Mouse (Mus musculus) heart, postnatal 0 days (tissue): ENCODE results near the gene Eif4a1. TPM values are rescaled to one million over a fixed set of nuclear protein-coding genes. Genes with fewer than 3 reads are reported as not detected.

ENCODE experiments used
- ATAC-seq: fragments of 200-750 bp; cut with Nextera tagmentation; 2 replicates; pipeline ENCODE4 v1.8.0; 2017; ENCODE audit warnings: low read depth, moderate number of reproducible peaks, moderate library complexity; ENCODE audit not compliant: insufficient read depth
- DNase-seq: peaks from one replicate; pipeline ENCODE4 v3.0.0-alpha.2; 2016; ENCODE audit warnings: low spot score
- H3K27ac ChIP-seq: fragments of 300-500 bp; sonication (generic); 2 replicates; pipeline ENCODE4 v1.5.1; 2014; ENCODE audit warnings: low read depth, mild to moderate bottlenecking
- H3K27me3 ChIP-seq: fragments of 300-500 bp; sonication (generic); 2 replicates; pipeline ENCODE4 v1.6.1; 2014; ENCODE audit warnings: low read length, mixed read lengths; ENCODE audit not compliant: control insufficient read depth, insufficient read depth
- H3K36me3 ChIP-seq: fragments of 300-500 bp; sonication (generic); replicated peaks from 2 replicates; pipeline ENCODE4 v1.6.1; 2014; ENCODE audit warnings: low read length, mixed read lengths; ENCODE audit not compliant: control insufficient read depth, insufficient read depth
- H3K4me1 ChIP-seq: fragments of 300-500 bp; sonication (generic); 2 replicates; pipeline ENCODE4 v1.6.1; 2014; ENCODE audit warnings: antibody characterized with exemption; ENCODE audit not compliant: control insufficient read depth, insufficient read depth
- H3K4me2 ChIP-seq: fragments of 300-500 bp; sonication (generic); 2 replicates; pipeline ENCODE4 v1.6.1; 2014; ENCODE audit warnings: low read depth, mild to moderate bottlenecking, low read length, moderate library complexity
- H3K4me3 ChIP-seq: fragments of 300-500 bp; sonication (generic); 2 replicates; pipeline ENCODE4 v1.5.1; 2014; ENCODE audit warnings: low read depth, low read length
- H3K9ac ChIP-seq: fragments of 300-500 bp; sonication (generic); replicated peaks from 2 replicates; pipeline ENCODE4 v1.6.1; 2014; ENCODE audit warnings: low read depth, low read length, mixed read lengths
- H3K9me3 ChIP-seq: fragments of 300-500 bp; sonication (generic); replicated peaks from 2 replicates; pipeline ENCODE4 v1.6.1; 2016; ENCODE audit warnings: low read length; ENCODE audit not compliant: control insufficient read depth
- CTCF ChIP-seq: IDR thresholded peaks from 2 replicates; pipeline ENCODE4 v1.5.1; 2016; ENCODE audit warnings: antibody characterized with exemption, control low read depth, low read depth
- EP300 ChIP-seq: IDR thresholded peaks from 2 replicates; pipeline ENCODE4 v1.6.1; 2016; ENCODE audit warnings: antibody characterized with exemption, low read depth
- WGBS: fragments of 180-500 bp; shearing (Covaris S2); extraction: QIAGEN DNeasy Blood & Tissue Kit; methylation state at CpG from one replicate; pipeline ENCODE4 v1.1.7; 2014; 5-methylcytosine and 5-hydroxymethylcytosine counted together
- polyA plus RNA-seq: library from polyadenylated mRNA; unstranded; fragments of >200 nt; fragmentation: Nextera tagmentation; extraction: Ambion mirVana; gene quantifications from 2 replicates; pipeline ENCODE4 v1.2.1, GENCODE M21; 2015
- total RNA-seq: library from RNA; depleted of rRNA; stranded (reverse); fragments of >200 nt; gene quantifications from 2 replicates; pipeline ENCODE4 v1.2.3, GENCODE M21; 2014; ENCODE audit warnings: low replicate concordance

The Eif4a1 gene
- total and polyA plus RNA-seq, 2 experiments from 2014 or later: 289 to 573 TPM

GRCm38 (mm10) chr11:69697396-69697795 is 25.2 kb upstream of the Eif4a1 start:
- no peak for TF ChIP-seq EP300
- TF ChIP-seq CTCF: no peak
- Histone ChIP-seq H3K4me3 (no peak overlapping the region), H3K27me3 (no peaks in the 10 kb centered on the region), H3K9ac (no peak overlapping the region), H3K4me2 (no peak overlapping the region), H3K36me3 (no peaks in the 10 kb centered on the region), H3K9me3 (no peaks in the 10 kb centered on the region), H3K27ac (no peak overlapping the region), H3K4me1 (peaks cover 9% of the 10 kb centered on the region; the same call in 1 of the 2 replicates)
- DNase-seq (no peak), ATAC-seq (no peak)
- WGBS: 76% methylated on average over 3 of the region's 3 CpGs

- TF ChIP-seq CTCF (no peak), EP300 (no peak)
- H3K27ac ChIP-seq: peak within 1 kb of the TSS; percentile 72
- no peaks in the 10 kb centered on the region for H3K9me3 ChIP-seq
- peaks cover 9% of the 10 kb centered on the region; the same call in 1 of the 2 replicates for H3K4me1 ChIP-seq
- peak; percentile 63 for DNase-seq
- WGBS: 4% methylated on average over 40 of the region's 41 CpGs
- peak within 1 kb of the TSS; percentile 55 for H3K4me3 ChIP-seq
- H3K36me3 ChIP-seq: no peaks in the 10 kb centered on the region
- H3K4me2 ChIP-seq: peak within 1 kb of the TSS; percentile 73
- H3K9ac ChIP-seq: peak within 1 kb of the TSS; percentile 68
- peak; percentile 76 for ATAC-seq
- no peaks in the 10 kb centered on the region for H3K27me3 ChIP-seq
Measured at GRCm38 (mm10) chr11:69695361-69696181, 23.3 kb upstream of the Eif4a1 start, which contains the start of the genes Tnfsf12 and Tnfsfm13. Gene Tnfsf12 (minus strand): TSS chr11:69695849. Gene Tnfsfm13 (minus strand): TSS chr11:69696098.

- Histone ChIP-seq H3K27me3 (no peaks in the 10 kb centered on the region), H3K36me3 (no peaks in the 10 kb centered on the region), H3K9ac (peak overlapping the region; percentile 68), H3K27ac (peak overlapping the region; percentile 72), H3K9me3 (no peaks in the 10 kb centered on the region), H3K4me2 (peak overlapping the region; percentile 73), H3K4me3 (peak overlapping the region; percentile 55), H3K4me1 (peaks cover 9% of the 10 kb centered on the region; the same call in 1 of the 2 replicates)
- ATAC-seq (0 out of 2 replicates have a peak, but pooled peaks have one; percentile 5), DNase-seq (no peak)
- no peak for TF ChIP-seq EP300
- no peak for TF ChIP-seq CTCF
- 27% methylated on average over 6 of the region's 6 CpGs for WGBS
Measured at GRCm38 (mm10) chr11:69695046-69695360, 22.8 kb upstream of the Eif4a1 start.

GRCm38 (mm10) chr11:69693421-69693965 is 21.3 kb upstream of the Eif4a1 start:
- no peak overlapping the region for H3K27ac ChIP-seq
- no peak overlapping the region for H3K4me2 ChIP-seq
- no peak for DNase-seq

GRCm38 (mm10) chr11:69692863-69693262 is 20.6 kb upstream of the Eif4a1 start:
- 85% methylated on average over 6 of the region's 6 CpGs for WGBS
- H3K9me3 ChIP-seq: no peaks in the 10 kb centered on the region
- H3K9ac ChIP-seq: no peak overlapping the region
- DNase-seq: no peak
- no peaks in the 10 kb centered on the region for H3K36me3 ChIP-seq
- H3K4me3 ChIP-seq: no peak overlapping the region
- H3K4me2 ChIP-seq: no peak overlapping the region
- no peaks in the 10 kb centered on the region for H3K27me3 ChIP-seq
- ATAC-seq: no peak
- peaks cover 4% of the 10 kb centered on the region; the same call in 1 of the 2 replicates for H3K4me1 ChIP-seq
- no peak for TF ChIP-seq CTCF
- no peak for TF ChIP-seq EP300
- no peak overlapping the region for H3K27ac ChIP-seq

More at GRCm38 (mm10) chr11:69693421-69693965, 21.3 kb upstream of the Eif4a1 start:
- Histone ChIP-seq H3K4me1 (peaks cover 4% of the 10 kb centered on the region; the same call in 1 of the 2 replicates), H3K27me3 (no peaks in the 10 kb centered on the region), H3K9ac (no peak overlapping the region), H3K9me3 (no peaks in the 10 kb centered on the region), H3K4me3 (no peak overlapping the region), H3K36me3 (no peaks in the 10 kb centered on the region)
- ATAC-seq: no peak
- WGBS: 42% methylated on average over 11 of the region's 11 CpGs
- TF ChIP-seq CTCF (no peak), EP300 (no peak)
